Mouse (Mus musculus): ENCODE measurements around the gene Nemf. TPM values are rescaled to one million over a fixed set of nuclear protein-coding genes. Genes with fewer than 3 reads are reported as not detected.
"Not testable (repeated sequence)": the region's sequence is repeated elsewhere in the genome, so short reads cannot be mapped to it uniquely, and the experiment has no call there.

The Nemf gene
- polyA plus RNA-seq, 1 experiment from 2014 or later = 90.8 TPM

DNA sequence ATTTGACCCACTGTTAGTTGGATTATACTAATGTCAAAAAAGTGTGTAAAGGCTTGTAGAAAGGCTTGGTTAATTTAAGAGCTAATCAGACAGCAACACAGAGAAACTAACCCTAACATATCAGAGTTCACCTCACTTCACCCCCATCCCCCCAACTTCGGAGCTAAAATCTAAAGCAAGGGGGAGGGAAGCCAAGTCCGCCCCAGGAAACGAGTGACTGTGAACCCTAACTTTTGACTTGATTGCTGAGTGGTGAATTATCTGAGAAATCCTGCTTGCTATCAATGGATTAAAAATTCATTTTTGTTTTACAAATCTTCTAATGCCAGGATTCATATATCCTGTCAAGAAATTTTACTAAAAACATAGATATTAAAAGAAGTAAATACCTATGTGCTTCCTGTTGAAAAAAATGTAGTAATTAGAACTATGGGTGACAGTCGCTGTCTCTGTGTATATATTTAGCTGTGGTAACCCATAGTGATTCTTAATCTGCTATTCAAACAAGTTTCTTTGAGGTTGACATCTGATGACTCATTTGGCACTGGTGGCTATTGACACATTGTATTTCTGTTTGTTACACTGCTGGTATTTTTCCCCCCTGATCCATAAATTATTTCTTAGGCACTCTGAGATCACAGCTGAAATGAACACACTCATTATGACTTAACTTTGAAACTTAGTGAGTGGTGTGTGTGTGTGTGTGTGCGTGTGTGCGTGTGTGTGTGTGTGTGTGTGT is 28.7 kb upstream of the Nemf start:
- WGBS = 81% methylated on average over 6 of the region's 6 CpGs
- Histone ChIP-seq H3K4me2 (no peak overlapping the region), H3K27ac (no peak overlapping the region), H3K9me3 (no peaks in the 10 kb centered on the region), H3K36me3 (no peaks in the 10 kb centered on the region), H3K4me3 (no peak overlapping the region), H3K9ac (no peak overlapping the region), H3K27me3 (no peaks in the 10 kb centered on the region), H3K4me1 (replicated peaks) (no peaks in the 10 kb centered on the region)
- no peak for ATAC-seq (ENCODE audit: low FRiP score)

DNA sequence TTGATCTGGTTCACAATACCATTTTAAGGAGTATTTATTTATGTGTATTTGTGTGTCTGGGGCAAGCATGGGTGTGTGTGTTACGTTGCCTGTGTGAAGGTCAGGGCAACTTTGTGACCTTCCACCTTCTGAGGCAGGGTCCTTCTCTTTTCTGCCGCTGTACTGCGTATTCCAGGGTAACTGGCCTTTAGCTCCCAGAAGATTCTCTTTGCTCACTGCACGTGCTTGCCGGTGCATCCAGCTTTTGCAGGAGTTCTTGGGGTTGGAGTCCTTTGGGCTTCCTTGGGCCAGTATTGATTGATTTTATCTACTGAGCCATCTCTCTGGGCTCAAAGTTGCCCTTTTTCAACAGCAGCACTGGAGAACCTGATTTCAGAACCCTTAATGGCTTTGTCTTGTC is 27.6 kb upstream of the Nemf start:
- H3K4me2 ChIP-seq = no peak overlapping the region

DNA sequence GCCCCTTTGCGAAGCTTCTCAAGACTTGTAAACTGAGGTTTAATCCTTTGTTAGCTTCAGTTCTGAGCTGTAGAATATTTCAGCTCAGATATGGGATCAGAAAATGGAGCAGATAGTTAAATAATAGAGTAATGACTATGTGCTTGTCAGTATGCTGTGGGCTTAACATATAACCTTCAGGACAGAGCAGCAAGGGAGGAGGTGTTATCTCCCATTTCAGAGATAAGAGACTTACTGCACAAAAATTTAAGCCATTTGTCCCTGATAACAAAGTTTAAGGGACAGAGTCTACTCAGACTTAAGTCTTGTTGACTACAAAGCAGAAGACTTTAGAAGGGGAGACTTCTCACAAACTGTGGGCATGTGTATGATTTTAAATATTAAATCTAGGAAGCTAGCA is 25.9 kb upstream of the Nemf start:
- Histone ChIP-seq H3K27me3 (no peaks in the 10 kb centered on the region), H3K4me1 (replicated peaks) (no peaks in the 10 kb centered on the region), H3K36me3 (no peaks in the 10 kb centered on the region), H3K9me3 (no peaks in the 10 kb centered on the region), H3K4me2 (no peak overlapping the region), H3K27ac (no peak overlapping the region), H3K9ac (no peak overlapping the region), H3K4me3 (no peak overlapping the region)
- no peak for ATAC-seq (ENCODE audit: low FRiP score)
- 98% methylated on average over 1 of the region's 1 CpGs for WGBS

More for the DNA sequence above, 27.6 kb upstream of the Nemf start:
- no peaks in the 10 kb centered on the region for H3K9me3 ChIP-seq
- no peak for ATAC-seq (ENCODE audit: low FRiP score)
- no peak overlapping the region for H3K4me3 ChIP-seq
- H3K4me1 ChIP-seq (replicated peaks) = no peaks in the 10 kb centered on the region
- no peak overlapping the region for H3K27ac ChIP-seq
- no peaks in the 10 kb centered on the region for H3K36me3 ChIP-seq
- H3K27me3 ChIP-seq = no peaks in the 10 kb centered on the region
- H3K9ac ChIP-seq = no peak overlapping the region
- 95% methylated on average over 5 of the region's 5 CpGs for WGBS

DNA sequence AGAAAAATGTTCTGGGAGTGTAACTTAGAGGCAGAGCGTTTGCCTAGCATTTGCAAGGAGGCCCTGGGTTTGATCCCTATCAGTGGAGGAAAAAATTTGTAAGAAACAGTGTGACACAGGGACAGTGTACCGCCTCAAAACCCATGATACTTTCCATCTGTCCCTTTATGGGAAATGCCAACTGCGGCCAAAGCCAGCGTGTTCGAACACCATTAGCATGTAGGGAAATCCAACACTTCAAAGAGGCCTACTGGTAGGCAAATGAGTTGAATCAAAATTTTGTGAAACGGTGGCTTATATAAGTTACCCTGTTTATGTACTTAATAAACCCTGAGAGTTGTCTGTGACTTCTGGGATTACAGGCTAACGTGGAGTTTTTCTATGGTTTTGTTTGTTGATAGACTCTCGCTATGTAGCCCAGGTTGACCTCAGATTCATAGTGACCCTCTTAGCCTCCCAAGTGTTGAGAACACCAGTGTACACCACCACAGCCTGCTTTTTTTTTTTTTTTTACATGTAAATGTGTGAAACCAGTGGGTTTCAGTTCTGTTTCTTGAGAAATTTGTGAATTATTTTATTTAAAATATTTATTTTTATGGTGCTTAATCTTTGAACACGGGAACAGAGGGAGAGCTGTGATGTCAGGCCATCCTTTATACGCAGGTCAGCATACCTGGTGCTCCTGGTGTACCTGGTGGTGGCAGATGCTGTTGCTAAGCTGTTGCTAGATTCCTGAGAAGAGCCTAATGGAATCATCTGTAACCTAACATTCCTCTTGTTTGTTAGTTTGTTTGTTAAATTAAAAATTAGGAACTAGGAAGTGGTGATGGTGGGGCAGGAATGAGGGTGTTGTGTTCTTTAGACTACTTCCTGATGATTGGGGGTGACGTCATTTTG is 21.8 kb upstream of the Nemf start:
- Histone ChIP-seq H3K9ac (no peak overlapping the region), H3K27me3 (no peaks in the 10 kb centered on the region), H3K4me1 (replicated peaks) (peaks cover 16% of the 10 kb centered on the region), H3K4me2 (no peak overlapping the region), H3K4me3 (no peak overlapping the region), H3K9me3 (no peaks in the 10 kb centered on the region), H3K27ac (no peak overlapping the region), H3K36me3 (no peaks in the 10 kb centered on the region)
- 94% methylated on average over 11 of the region's 11 CpGs for WGBS
- ATAC-seq (ENCODE audit: low FRiP score) = no peak

DNA sequence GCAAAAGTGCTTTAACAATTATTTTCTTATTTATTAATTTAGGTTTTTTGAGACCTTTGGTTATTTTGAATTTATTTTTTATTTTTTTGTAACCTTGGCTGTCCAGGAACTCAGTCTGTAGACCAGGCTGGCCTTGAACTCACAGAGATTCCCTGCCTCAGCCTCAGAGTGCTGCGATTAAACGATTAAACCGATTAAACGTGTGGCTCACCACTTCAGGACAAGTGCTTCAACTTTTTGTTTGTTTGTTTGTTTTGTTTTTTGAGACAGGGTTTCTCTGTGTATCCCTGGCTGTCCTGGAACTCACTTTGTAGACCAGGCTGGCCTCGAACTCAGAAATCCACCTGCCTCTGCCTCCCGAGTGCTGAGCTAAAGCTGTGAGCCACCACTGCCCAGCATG is 20.7 kb upstream of the Nemf start:
- not testable (repeated sequence) for H3K36me3 ChIP-seq; H3K4me3 ChIP-seq; H3K4me2 ChIP-seq; H3K27ac ChIP-seq; H3K9ac ChIP-seq; H3K27me3 ChIP-seq; ATAC-seq (ENCODE audit: low FRiP score); H3K9me3 ChIP-seq
- 95% methylated on average over 6 of the region's 6 CpGs for WGBS
- peaks cover 27% of the 10 kb centered on the region for H3K4me1 ChIP-seq (replicated peaks)

DNA sequence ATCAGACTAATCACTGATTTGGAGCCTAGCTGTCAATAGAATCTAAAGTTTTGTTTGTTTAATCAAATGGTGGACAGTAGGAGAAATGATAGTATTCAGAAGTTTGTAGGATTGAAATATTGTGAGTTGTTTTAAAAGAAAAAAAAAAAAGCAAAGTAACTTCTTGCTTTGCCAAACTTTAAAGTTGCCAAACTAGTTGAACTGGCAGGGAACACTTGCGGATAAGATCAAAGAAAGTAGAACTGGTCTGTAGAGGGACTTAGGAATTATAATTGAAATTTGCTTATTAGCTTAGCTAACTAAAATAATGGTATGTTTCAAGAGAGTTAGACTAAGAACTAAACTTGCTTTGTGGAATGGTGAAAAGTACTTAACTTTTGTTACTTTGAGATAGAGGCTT is 20.2 kb upstream of the Nemf start:
- H3K4me3 ChIP-seq = no peak overlapping the region
- no peaks in the 10 kb centered on the region for H3K27me3 ChIP-seq
- H3K9ac ChIP-seq = no peak overlapping the region
- WGBS = 100% methylated on average over 1 of the region's 1 CpGs
- ATAC-seq (ENCODE audit: low FRiP score) = no peak
- H3K27ac ChIP-seq = no peak overlapping the region
- H3K9me3 ChIP-seq = no peaks in the 10 kb centered on the region
- no peaks in the 10 kb centered on the region for H3K36me3 ChIP-seq
- H3K4me1 ChIP-seq (replicated peaks) = peaks cover 27% of the 10 kb centered on the region
- no peak overlapping the region for H3K4me2 ChIP-seq

DNA sequence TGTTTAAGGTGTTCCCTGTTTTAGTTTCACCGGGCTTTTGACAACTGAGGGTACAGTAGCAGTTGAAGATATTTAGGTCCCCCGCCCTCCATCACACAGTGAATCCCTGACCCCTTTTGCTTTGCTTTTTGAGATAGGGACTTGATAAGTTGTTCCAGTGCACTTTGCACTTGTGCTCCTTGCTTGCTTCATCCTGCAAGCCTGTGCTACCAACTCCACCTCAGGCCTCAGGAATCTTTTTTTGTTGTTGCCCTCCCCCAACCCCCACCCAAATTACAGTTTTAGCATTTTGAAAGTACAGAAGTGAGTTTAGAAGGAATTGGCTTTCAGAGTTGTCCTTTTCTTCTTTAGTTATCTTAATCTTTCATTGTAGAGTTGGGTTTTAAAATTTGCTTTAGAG is 19.2 kb upstream of the Nemf start:
- no peaks in the 10 kb centered on the region for H3K36me3 ChIP-seq
- H3K4me1 ChIP-seq (replicated peaks) = peaks cover 29% of the 10 kb centered on the region
- H3K4me3 ChIP-seq = no peak overlapping the region
- 92% methylated on average over 2 of the region's 2 CpGs for WGBS
- H3K9ac ChIP-seq = no peak overlapping the region
- no peaks in the 10 kb centered on the region for H3K27me3 ChIP-seq
- no peak overlapping the region for H3K4me2 ChIP-seq
- no peaks in the 10 kb centered on the region for H3K9me3 ChIP-seq
- no peak overlapping the region for H3K27ac ChIP-seq
- no peak for ATAC-seq (ENCODE audit: low FRiP score)

DNA sequence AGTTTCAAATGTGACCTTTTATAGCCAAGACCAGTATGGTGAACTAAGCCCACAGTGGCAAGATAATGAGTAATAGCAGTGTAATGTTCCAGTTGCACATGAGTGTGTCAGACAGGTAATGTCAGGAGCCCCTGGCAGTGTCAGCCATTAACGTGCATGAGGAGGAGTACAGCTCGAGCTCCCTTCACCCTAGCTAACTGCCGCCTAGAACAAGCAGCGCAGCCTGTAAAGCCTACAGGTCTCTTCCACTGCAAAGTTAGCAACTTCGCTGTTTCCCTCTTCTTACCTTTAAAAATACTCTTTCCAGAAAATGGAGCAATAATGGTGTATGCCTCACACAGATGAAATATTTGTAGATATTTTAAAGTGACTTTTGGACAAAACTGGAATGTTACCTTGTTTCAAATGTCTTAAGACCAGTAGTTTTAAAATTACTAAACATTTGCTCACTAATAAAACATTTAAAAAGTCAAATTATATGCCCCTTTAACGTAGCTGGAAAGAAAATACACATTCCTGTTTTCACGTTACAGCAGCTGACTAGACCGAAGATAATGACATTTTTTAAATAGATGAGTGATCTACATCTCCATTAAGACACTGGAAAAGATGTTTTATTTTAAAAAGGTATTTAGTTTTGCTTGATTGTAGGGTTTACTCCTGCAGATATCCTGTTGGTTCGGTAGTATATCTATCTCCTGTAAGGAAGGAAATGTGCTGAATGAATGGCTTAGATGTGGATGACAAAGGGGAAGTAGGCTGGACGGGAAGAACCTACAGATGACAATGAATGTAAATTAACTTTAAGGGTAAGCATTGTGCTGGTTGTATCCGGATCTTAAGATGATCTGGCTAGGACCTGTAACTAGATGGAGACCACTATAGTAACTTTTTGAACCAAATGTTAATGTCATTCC is 17.1 kb upstream of the Nemf start:
- Histone ChIP-seq H3K9me3 (no peaks in the 10 kb centered on the region), H3K27me3 (no peaks in the 10 kb centered on the region), H3K4me3 (peak overlapping the region; percentile 100), H3K4me2 (peak overlapping the region; percentile 95), H3K36me3 (no peaks in the 10 kb centered on the region), H3K9ac (peak overlapping the region; percentile 97), H3K4me1 (replicated peaks) (peaks cover 33% of the 10 kb centered on the region), H3K27ac (no peak overlapping the region)
- 41% methylated on average over 11 of the region's 11 CpGs for WGBS
- no peak for ATAC-seq (ENCODE audit: low FRiP score)

DNA sequence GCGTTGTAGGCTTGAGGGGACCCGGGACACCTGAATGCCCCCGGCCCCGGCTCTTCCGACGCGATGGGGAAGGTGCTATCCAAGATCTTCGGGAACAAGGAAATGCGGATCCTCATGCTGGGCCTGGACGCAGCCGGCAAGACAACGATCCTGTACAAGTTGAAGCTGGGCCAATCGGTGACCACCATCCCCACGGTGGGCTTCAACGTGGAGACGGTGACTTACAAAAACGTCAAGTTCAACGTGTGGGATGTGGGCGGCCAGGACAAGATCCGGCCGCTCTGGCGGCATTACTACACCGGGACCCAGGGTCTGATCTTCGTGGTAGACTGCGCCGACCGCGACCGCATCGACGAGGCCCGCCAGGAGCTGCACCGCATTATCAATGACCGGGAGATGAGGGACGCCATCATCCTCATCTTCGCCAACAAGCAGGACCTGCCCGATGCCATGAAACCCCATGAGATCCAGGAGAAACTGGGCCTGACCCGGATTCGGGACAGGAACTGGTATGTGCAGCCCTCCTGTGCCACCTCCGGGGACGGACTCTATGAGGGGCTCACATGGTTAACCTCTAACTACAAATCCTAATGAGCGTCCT is 15.9 kb upstream of the Nemf start:
- WGBS = under 1% methylated on average over 42 of the region's 42 CpGs
- Histone ChIP-seq H3K4me1 (replicated peaks) (peaks cover 33% of the 10 kb centered on the region), H3K27me3 (no peaks in the 10 kb centered on the region), H3K27ac (peak overlapping the region; percentile 92), H3K4me2 (peak overlapping the region; percentile 95), H3K4me3 (peak overlapping the region; percentile 100), H3K9ac (peak overlapping the region; percentile 97), H3K36me3 (no peaks in the 10 kb centered on the region), H3K9me3 (no peaks in the 10 kb centered on the region)
- peak; percentile 18 for ATAC-seq (ENCODE audit: low FRiP score)

DNA sequence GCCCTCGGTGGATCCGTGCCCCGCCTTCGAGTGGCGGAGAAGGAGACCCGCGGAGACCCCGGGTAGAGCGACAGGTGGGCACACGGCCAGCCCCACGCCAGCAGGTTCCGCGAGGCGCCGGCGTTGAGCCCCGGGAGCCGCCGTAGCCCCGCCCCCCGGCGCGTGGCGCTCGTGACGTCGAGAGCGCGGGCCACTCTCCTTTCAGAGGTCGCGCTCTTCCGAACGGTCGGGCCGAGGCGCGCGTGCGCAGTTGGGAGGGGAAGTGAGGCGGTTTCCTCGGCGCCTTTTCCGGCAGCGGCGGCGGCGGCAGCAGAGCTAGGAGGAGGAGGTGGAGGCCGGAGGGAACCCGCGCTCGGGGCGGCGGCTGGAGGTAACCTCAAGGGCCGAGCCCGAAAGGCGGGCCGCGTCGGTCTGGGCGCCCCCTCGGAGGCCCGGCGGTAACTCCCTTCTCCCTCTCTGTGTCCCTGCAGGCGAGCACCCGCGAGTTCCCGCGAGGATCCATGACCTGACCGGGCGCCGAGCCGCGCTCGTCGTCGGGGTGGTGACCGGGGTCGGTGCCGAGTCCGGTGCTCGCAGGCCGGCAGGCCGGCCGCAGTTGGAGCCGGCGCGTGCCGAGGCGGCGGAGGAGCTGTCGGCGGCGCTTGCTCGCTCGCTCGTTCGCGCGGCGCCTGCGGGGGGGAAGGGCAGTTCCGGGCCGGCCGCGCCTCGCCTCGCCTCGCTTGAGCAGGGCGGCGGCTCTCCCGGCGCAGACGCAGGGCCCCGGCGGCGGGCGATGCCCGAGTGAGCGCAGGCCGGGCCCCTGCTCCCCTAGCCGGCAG is 15.1 kb upstream of the Nemf start, which contains the start of the genes Arf6 and Gm9887:
Arf6 (plus strand) TSS at position 297 of the 818 bp plus-strand sequence.
Gm9887 (minus strand) TSS at position 605 of the 818 bp plus-strand sequence.
- Histone ChIP-seq H3K9me3 (no peaks in the 10 kb centered on the region), H3K9ac (peak within 1 kb of the TSS; percentile 97), H3K27ac (peak within 1 kb of the TSS; percentile 92), H3K36me3 (no peaks in the 10 kb centered on the region), H3K4me2 (peak within 1 kb of the TSS; percentile 95), H3K4me3 (peak within 1 kb of the TSS; percentile 100), H3K27me3 (no peaks in the 10 kb centered on the region), H3K4me1 (replicated peaks) (peaks cover 33% of the 10 kb centered on the region)
- 0% methylated on average over 92 of the region's 121 CpGs for WGBS
- ATAC-seq (ENCODE audit: low FRiP score) = peak; percentile 95

DNA sequence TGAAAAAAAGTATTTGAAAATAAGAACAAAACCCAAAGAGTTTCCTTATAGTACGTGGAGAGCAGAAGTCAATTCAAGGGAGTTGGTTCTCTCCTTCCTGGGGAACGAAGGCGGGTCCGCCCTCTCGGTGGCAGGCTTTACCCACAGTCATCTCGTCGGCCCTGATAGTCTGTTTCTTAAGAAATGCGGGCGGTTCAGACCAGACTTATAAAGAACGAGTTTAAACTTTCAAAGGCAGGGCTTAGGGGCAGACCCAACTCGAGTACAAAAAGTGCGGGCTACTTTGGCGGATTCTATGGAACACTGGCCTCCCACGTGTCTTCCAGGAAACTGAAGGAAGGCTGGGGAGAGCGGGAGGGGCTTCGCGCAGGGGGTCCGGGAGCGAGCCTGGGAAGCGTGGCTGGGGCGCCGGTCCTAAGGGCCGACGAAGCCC is 14.5 kb upstream of the Nemf start:
- H3K27ac ChIP-seq = peak overlapping the region; percentile 92
- peak; percentile 89 for ATAC-seq (ENCODE audit: low FRiP score)
- peak overlapping the region; percentile 100 for H3K4me3 ChIP-seq
- peak overlapping the region; percentile 65 for H3K4me2 ChIP-seq
- no peaks in the 10 kb centered on the region for H3K27me3 ChIP-seq
- H3K4me1 ChIP-seq (replicated peaks) = peaks cover 33% of the 10 kb centered on the region
- H3K9me3 ChIP-seq = no peaks in the 10 kb centered on the region
- H3K36me3 ChIP-seq = no peaks in the 10 kb centered on the region
- H3K9ac ChIP-seq = peak overlapping the region; percentile 72
- under 1% methylated on average over 24 of the region's 24 CpGs for WGBS

All from hindbrain, embryonic 13.5 days (tissue).